ENCODE assay signal across 8 mouse cellular contexts in genomic region chr6:128597121-128597522, GRCm38 (mm10). TPM values are rescaled to one million over a fixed set of nuclear protein-coding genes. Genes with fewer than 3 reads are reported as not detected.
A peak's percentile ranks its signal among the peaks of the same experiment; 100 is the strongest.
DNase-seq lines count a peak whose midpoint lies in the region; ATAC-seq lines count a peak whose summit lies in the region.

No protein-coding gene starts in this region.

- H3K4me1 ChIP-seq in forebrain, embryonic 11.5 days (replicated peaks; ENCODE audit: control insufficient read depth, insufficient read depth, low read length), result no peaks in the 10 kb centered on the region
- peaks cover 17% of the 10 kb centered on the region for H3K4me1 ChIP-seq in forebrain, embryonic 10.5 days
- H3K4me1 ChIP-seq in hindbrain, embryonic 13.5 days (replicated peaks), result peaks cover 5% of the 10 kb centered on the region; the same call in 1 of the 2 replicates

- no peak overlapping the region for H3K9ac ChIP-seq in forebrain, embryonic 11.5 days (ENCODE audit: low read length)
- H3K9ac ChIP-seq in hindbrain, embryonic 13.5 days, result no peak overlapping the region

- H3K9me3 ChIP-seq in forebrain, embryonic 11.5 days (ENCODE audit: control insufficient read depth, low read length), result no peaks in the 10 kb centered on the region
- H3K9me3 ChIP-seq in forebrain, embryonic 10.5 days, result no peaks in the 10 kb centered on the region
- H3K9me3 ChIP-seq in hindbrain, embryonic 13.5 days, result no peaks in the 10 kb centered on the region

- no peak for DNase-seq in forebrain, embryonic 11.5 days (ENCODE audit: low spot score)
- DNase-seq in forebrain, embryonic 10.5 days (ENCODE audit: extremely low spot score, low spot score), result no peak
- peak; percentile 34 to 39 for DNase-seq in frontal cortex, postnatal 10 days (ENCODE audit: low spot score in 2 of 2)
- peak; percentile 77 for DNase-seq in layer of hippocampus, adult 9-11 months
- DNase-seq in lung, adult 18-20 months, result peak; percentile 86 to 91
- peak; percentile 55 for DNase-seq in ovary, adult 18-20 months (ENCODE audit: low spot score)
- no peak for DNase-seq in thymus, postnatal 14 days

- H3K27ac ChIP-seq in forebrain, embryonic 11.5 days (ENCODE audit: low read depth, low read length), result no peak overlapping the region
- H3K27ac ChIP-seq in forebrain, embryonic 10.5 days, result no peak overlapping the region
- no peak overlapping the region for H3K27ac ChIP-seq in hindbrain, embryonic 13.5 days

- H3K36me3 ChIP-seq in forebrain, embryonic 11.5 days (ENCODE audit: control insufficient read depth, insufficient read depth, low read length), result no peaks in the 10 kb centered on the region
- H3K36me3 ChIP-seq in forebrain, embryonic 10.5 days (replicated peaks), result no peaks in the 10 kb centered on the region
- H3K36me3 ChIP-seq in hindbrain, embryonic 13.5 days, result no peaks in the 10 kb centered on the region

- no peak overlapping the region for H3K4me2 ChIP-seq in forebrain, embryonic 11.5 days (ENCODE audit: low read depth, low read length, severe bottlenecking)
- peak overlapping the region; percentile 20 for H3K4me2 ChIP-seq in hindbrain, embryonic 13.5 days

- 44% methylated on average over 9 of the region's 9 CpGs for WGBS in forebrain, embryonic 11.5 days
- WGBS in forebrain, embryonic 10.5 days, result 58% methylated on average over 9 of the region's 9 CpGs
- WGBS in hindbrain, embryonic 13.5 days, result 36% methylated on average over 9 of the region's 9 CpGs

- H3K4me3 ChIP-seq in forebrain, embryonic 11.5 days (ENCODE audit: low read depth, low read length), result no peak overlapping the region
- no peak overlapping the region for H3K4me3 ChIP-seq in forebrain, embryonic 10.5 days
- peak overlapping the region; percentile 19 for H3K4me3 ChIP-seq in hindbrain, embryonic 13.5 days

- no peaks in the 10 kb centered on the region for H3K27me3 ChIP-seq in forebrain, embryonic 11.5 days (ENCODE audit: control insufficient read depth, insufficient read depth, low read length)
- no peaks in the 10 kb centered on the region for H3K27me3 ChIP-seq in forebrain, embryonic 10.5 days (ENCODE audit: poor library complexity, severe bottlenecking)
- H3K27me3 ChIP-seq in hindbrain, embryonic 13.5 days, result no peaks in the 10 kb centered on the region

- ATAC-seq in forebrain, embryonic 11.5 days (replicated peaks; ENCODE audit: low FRiP score), result peak; percentile 63; the same call in 1 of the 2 replicates
- peak; percentile 96 for ATAC-seq in hindbrain, embryonic 13.5 days (ENCODE audit: low FRiP score)

RNA-seq across cellular contexts. Expression of gene A2ml1, which starts 15.7 kb away (rescaled TPM):
- polyA plus RNA-seq in forebrain, embryonic 11.5 days (2014; fragmentation: Nextera tagmentation; extraction: Ambion mirVana), result not detected in 2 replicates
- polyA plus RNA-seq in forebrain, embryonic 10.5 days (2016; fragmentation: Nextera tagmentation; extraction: Ambion mirVana), result not detected in 2 replicates
- polyA plus RNA-seq in hindbrain, embryonic 13.5 days (2015; fragmentation: Nextera tagmentation; extraction: Ambion mirVana), result 0.42 and 0.89 TPM in 2 replicates

RNA-seq across cellular contexts. Expression of gene Klrb1a, which starts 26.2 kb away (rescaled TPM):
- polyA plus RNA-seq in forebrain, embryonic 11.5 days (2014; fragmentation: Nextera tagmentation; extraction: Ambion mirVana), result not detected in 2 replicates
- not detected in 2 replicates for polyA plus RNA-seq in forebrain, embryonic 10.5 days (2016; fragmentation: Nextera tagmentation; extraction: Ambion mirVana)
- not detected in 2 replicates for polyA plus RNA-seq in hindbrain, embryonic 13.5 days (2015; fragmentation: Nextera tagmentation; extraction: Ambion mirVana)

Comparison
In these comparisons a context has a peak if more than half of its experiments do, and no peak if none do; other contexts are left out.
1. DNase-seq: peak in frontal cortex, postnatal 10 days (2 of 2), layer of hippocampus, adult 9-11 months (single experiment), lung, adult 18-20 months (2 of 2) and ovary, adult 18-20 months (single experiment); none in forebrain, embryonic 11.5 days (single experiment), forebrain, embryonic 10.5 days (single experiment) and thymus, postnatal 14 days (single experiment).